Mouse (Mus musculus) left cerebral cortex, postnatal 10 days (tissue): ENCODE measurements around the gene Asb10. TPM values are rescaled to one million over a fixed set of nuclear protein-coding genes. Genes with fewer than 3 reads are reported as not detected.

Experiments used
- DNase-seq, 2 experiments: peaks; one replicate each; pipeline ENCODE4 v3.0.0; 2021 to 2022; ENCODE audit warnings: low spot score in 2 of 2, mixed read lengths in 1 of 2; ENCODE audit errors: extremely low spot score in 1 of 2
- intact Hi-C: fragments of 180-260 bp; cut with DNase I; formaldehyde crosslinking; loops from one replicate; pipeline ENCODE4 v1.15.1; 2025
- total RNA-seq, 2 experiments: library from RNA; stranded (reverse); gene quantifications; 2 replicates each; pipeline ENCODE4 v1.2.3; 2021

Asb10 gene
- total RNA-seq, 2 experiments from 2014 or later = 0.24 to 0.45 TPM

GRCm38 (mm10) chr5:24539571-24540296 lies 1.0 kb downstream of the Asb10 start:
- intact Hi-C loops = no loop called here

DNA sequence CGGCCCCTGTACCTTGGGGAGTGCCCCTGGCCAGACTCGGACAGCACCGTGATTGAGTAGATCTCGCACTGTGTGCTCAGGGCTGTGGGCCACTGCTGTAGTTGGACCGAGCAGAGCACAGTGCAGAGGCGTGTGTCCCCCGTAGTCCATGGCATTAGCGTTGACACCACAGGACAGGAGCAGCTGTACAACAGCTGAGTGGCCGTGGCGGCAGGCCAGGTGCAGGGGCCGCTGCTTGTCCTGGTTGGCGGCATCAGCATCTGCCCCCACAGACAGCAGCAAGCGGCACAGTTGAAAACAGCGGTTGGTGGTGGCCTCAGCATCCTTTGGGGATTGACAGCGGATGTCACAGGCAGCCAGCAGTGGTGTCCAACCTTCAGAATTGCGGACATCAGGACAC lies 3.2 kb downstream of the Asb10 start:
- DNase-seq = peak in 1 of 2 experiments; percentile 43
- intact Hi-C loops = no loop called here

More at GRCm38 (mm10) chr5:24539571-24540296, 1.0 kb downstream of the Asb10 start:
- no peak for DNase-seq

DNA sequence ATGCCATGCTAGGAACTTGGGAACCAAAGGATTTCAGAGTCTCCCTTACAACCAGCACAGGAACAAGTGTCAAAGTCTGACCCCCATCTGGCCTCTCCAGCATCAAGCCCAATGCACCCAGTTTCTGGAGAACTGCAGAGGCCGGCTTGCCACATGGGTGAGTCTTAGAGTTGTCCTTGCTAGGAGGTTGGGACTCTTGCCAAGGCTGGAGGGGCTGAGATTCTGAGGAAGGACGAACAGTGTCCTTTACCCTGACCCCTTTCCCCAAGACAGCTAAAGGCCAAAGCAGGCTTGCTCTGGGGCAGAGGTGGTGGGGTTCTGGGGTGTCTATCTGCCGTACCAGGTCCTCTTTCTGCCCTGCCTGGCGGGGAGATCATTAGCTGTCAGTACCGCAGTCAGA lies 4.3 kb downstream of the Asb10 start:
- no peak for DNase-seq
- intact Hi-C loops = no loop called here

DNA sequence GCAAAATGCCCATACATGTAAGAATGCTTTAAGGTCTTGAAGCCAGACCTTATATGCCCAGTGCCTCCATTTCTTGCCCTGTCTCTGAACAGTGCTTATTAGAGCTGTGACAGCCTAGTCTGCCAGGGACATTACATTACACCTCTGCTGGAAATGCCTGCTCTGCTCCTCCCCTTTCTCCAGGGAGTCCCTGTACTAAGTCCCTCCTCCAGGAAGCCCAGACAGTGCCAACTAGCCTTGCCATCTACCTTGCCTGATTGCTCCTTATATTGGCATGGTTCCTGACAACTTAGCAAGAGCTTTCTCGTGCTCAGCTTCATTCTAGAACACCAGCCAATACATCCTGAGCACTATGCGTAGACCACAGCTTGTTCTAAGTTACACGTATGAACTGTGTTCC lies 5.0 kb downstream of the Asb10 start:
- intact Hi-C loops = no loop called here

DNA sequence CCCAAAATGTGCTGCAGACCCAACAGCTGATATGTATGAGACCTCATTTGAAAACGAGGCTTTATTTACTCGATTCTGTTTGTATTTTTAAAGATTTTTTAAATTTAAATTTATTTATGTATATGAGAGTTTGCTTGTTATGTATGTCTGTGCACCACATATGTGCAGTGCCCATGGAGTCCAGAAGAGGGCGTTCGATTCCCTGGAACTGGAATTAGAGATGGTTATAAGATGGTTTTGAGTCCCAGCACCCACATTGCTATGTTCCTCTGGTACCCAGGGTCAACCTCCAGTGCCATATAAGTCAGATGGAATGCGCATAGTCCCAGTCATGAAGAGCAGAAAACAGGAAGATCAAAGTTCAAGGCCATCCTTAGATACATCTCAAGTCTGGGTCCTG lies 6.5 kb downstream of the Asb10 start:
- intact Hi-C loops = no loop called here
- DNase-seq = no peak

More for the DNA sequence above, 5.0 kb downstream of the Asb10 start:
- DNase-seq = no peak

DNA sequence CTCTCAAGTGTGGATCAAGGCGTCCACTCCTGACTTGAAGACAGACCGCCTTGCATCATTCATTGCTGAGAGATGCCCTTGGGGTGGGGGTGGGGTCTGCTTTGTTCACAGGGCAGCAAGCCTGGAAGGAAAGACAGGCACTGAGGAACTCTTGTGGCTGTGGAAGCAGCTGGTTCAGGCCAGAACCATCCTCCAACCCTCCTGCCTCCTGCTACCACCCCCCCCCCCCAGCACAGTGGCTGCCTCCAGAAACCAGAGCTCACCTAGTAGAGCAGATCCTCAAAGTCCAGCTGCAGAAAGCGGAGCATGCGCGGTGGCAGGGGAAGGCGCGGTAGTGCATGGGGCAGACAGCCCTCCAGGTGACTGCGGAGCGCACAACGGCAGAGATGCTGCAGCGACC lies 7.4 kb downstream of the Asb10 start:
- intact Hi-C loops = no loop called here
- no peak for DNase-seq

GRCm38 (mm10) chr5:24530042-24530689 lies 10.6 kb downstream of the Asb10 start:
- intact Hi-C loops = no loop called here
- DNase-seq = peak; percentile 85 to 89

GRCm38 (mm10) chr5:24527780-24528179 lies 13.0 kb downstream of the Asb10 start:
- no peak for DNase-seq
- intact Hi-C loops = no loop called here

DNA sequence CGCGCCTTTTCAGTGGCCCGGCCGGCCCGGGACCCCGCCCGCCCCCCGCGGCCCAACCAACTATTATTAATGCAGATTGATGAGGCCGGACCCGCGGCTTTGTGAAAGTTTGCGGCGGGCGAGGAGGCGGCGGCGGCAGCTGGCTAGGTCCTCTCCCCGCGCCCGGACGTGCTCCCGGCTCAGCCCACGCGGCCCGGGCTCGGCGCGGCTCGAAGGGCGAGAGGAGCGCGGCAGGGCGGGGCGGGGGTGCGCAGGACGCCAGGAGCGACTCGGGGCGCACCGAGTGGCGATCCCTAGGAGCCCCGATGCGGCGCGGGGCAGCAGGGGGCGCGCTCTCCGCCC lies 13.9 kb downstream of the Asb10 start, which contains the start of gene Gbx1:
Gene Gbx1, minus strand, starts transcription at position 314 of the 342 bp plus-strand sequence.
- intact Hi-C loops = no loop called here
- peak in 1 of 2 experiments; percentile 45 for DNase-seq

DNA sequence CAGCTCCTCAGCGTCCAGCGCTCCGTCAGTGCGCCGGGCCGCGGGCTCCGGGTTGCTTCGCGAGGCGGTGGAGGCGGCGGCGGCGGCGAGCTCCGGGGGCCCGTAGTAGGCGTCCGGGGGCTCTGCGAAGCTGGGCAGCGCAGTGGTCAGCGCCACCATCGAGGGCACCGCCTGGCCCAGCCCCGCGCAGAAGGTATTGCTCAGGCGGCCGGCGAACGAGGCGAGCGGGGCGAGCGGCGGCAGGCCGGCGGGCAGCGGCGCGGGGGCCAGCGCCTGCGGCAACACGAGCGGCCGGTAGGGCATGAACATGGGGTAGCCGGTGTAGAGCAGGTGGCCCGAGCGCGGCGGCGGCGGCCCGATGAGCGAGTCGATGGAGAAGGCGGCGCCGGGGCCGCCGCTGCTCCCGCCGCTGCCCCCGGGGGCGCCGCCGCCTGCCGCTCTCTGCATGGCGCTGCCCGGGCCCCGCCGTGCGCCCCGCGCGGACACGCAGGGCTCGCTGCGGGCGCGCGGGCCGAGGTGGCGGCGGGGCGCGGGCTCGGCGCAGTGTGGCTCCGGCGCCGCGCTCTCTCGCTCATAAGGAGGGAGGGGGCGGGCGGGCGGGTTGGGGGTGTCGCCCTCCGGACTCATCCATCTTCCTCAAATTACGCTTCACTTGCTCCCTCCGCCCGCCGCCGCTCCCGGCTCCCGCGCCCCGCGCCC lies 14.4 kb downstream of the Asb10 start:
- intact Hi-C loops = no loop called here
- DNase-seq = no peak

DNA sequence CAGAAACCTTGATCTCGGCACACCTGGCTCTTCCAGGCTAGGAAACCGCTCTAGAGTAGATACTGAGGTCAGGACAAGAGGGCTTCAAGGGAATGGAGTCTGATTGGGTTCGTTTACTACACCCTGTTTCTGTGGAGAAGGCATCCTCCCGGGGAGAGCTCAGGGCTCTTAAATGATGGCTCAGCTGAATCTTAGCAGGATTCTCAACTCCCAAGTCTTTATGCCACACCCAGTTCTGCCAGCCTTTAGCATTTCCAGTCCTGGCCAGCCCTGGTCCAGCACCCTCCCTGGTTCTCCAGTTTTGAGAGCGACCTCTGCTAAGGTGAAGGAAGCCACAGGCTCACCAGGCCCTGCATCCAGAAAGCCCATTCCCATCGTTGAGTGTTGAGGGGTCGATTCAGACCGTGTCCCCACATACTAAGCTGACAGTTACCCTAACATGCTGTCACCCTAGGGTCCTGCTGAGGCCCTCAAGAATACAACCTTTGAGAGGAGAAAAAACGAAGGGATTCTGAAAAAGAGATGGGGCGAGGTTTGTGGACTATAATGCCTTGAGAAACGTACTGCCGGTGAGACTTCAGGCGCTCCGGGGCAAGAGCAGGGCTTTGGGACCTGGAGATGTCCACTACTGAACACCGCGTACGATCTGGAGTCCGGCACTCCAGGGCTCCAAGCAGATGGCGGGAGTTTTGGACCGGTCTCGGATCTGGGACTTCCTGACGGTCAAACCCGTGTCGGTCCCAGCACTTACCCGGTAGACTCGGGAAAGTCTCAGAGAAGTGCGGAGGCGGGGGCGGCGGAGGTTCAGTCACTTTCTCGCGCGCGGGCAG lies 15.2 kb downstream of the Asb10 start:
- intact Hi-C loops = no loop called here
- DNase-seq = no peak

DNA sequence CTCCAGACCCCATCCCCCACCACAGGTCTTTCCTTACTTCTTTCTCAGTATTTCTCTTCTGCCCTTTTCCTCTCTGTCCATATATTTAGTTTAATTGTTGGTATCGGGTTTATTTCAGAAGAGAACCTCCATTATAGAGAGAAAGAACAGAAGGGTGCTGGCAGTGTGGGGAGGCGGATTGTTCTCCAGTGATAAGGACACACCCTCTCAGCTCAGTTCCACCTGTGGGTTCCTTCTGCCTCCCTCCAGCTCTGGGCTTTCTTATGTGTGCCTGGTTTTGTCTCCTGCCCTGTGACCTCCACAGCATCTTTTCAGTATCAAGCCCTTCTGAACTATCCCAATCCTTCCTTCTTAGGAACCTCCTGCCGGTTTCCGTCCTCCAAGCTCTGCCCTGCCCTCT lies 16.3 kb downstream of the Asb10 start:
- intact Hi-C loops = no loop called here
- DNase-seq = no peak

- DNase-seq = no peak
- intact Hi-C loops = no loop called here
Measured at GRCm38 (mm10) chr5:24523806-24524205, 17.0 kb downstream of the Asb10 start.

DNA sequence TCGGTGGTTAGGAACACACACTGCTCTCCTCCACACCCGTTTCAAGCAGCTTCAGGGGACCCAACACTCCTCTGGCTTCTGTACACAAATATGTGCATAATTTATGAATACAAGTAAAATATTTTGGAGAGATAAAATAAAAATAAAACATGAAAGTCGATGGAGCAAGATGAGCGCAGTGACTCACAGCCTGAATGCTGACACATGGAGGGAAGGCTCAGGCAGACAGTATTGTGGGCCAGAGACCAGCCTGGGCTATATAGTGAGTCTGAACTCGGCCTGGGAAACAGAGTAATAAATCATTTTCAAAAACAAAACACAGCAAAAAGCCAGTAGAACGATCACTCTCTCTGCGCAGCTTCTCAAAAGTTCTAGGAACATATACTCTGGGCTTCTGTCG lies 19.4 kb downstream of the Asb10 start:
- DNase-seq = no peak
- intact Hi-C loops = no loop called here

- intact Hi-C loops = loop anchor here (10.0 kb wide), 1 partner anchor 143 kb away; no protein-coding TSS in a partner anchor
- peak in 1 of 2 experiments; percentile 79 for DNase-seq
Measured at GRCm38 (mm10) chr5:24512271-24512670, 28.5 kb downstream of the Asb10 start.

GRCm38 (mm10) chr5:24510635-24511034 lies 30.1 kb downstream of the Asb10 start:
- intact Hi-C loops = loop anchor here (10.0 kb wide), 1 partner anchor 144 kb away; no protein-coding TSS in a partner anchor
- DNase-seq = no peak

- DNase-seq = no peak
- intact Hi-C loops = no loop called here
Measured at GRCm38 (mm10) chr5:24508406-24508805, 32.4 kb downstream of the Asb10 start.

- no peak for DNase-seq
- intact Hi-C loops = no loop called here
Measured at GRCm38 (mm10) chr5:24505513-24505912, 35.3 kb downstream of the Asb10 start.

DNA sequence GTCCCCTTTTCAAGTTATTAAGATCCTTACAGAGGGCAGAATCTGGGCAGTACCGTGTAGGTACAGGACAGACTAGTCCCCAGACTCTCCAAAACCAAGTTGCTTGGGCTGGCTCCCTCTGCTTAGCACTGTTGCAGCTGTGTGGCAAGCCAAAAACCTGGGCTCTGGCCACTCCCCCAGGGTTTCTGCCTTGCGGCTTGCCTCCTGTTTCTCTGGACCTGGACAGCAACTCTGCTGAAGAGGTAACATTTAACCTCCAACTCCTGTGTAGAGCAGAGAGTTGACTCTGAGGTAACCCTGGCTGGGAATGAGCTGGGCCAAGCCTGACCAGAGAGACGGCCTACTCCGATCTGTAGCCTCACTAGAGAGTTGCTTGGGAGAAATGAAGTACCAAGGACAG lies 38.0 kb downstream of the Asb10 start:
- no peak for DNase-seq
- intact Hi-C loops = no loop called here
